Mouse (Mus musculus) brain, embryonic 14.5 days (tissue): ENCODE measurements around the gene 1500009C09Rik. TPM values are rescaled to one million over a fixed set of nuclear protein-coding genes. Genes with fewer than 3 reads are reported as not detected.
A peak's percentile ranks its signal among the peaks of the same experiment; 100 is the strongest.

ENCODE experiments used
- DNase-seq: peaks from one replicate; pipeline ENCODE4 v3.0.0-alpha.2; 2011; ENCODE audit warnings: low read depth
- CTCF ChIP-seq: fragments of 200-500 bp; IDR thresholded peaks from 2 replicates; pipeline ENCODE4 v1.5.1; 2012; ENCODE audit warnings: inconsistent platforms, mild to moderate bottlenecking, moderate library complexity, borderline replicate concordance; ENCODE audit not compliant: insufficient read depth, insufficient read length; ENCODE audit errors: extremely low read depth
- POLR2A ChIP-seq: fragments of 200-500 bp; IDR thresholded peaks from 2 replicates; pipeline ENCODE4 v1.6.1; 2012; ENCODE audit warnings: mild to moderate bottlenecking, inconsistent platforms, borderline replicate concordance; ENCODE audit not compliant: poor library complexity, insufficient read depth, insufficient read length, severe bottlenecking; ENCODE audit errors: extremely low read depth
- polyA plus RNA-seq: library from polyadenylated mRNA; depleted of rRNA; stranded (reverse); fragments of >200 nt; gene quantifications from 2 replicates; pipeline ENCODE4 v1.2.3, GENCODE M21; 2012; rRNA removed

1500009C09Rik gene
- 67.2 and 71.3 TPM in 2 replicates for polyA plus RNA-seq

- DNase-seq: no peak
- TF ChIP-seq POLR2A (no peak), CTCF (no peak)
Observed at GRCm38 (mm10) chr15:82252097-82252496, at the start of gene 1500009C09Rik. TSS of gene 1500009C09Rik (plus strand) at chr15:82252397.

- TF ChIP-seq CTCF (no peak), POLR2A (no peak)
- DNase-seq: no peak
Observed at GRCm38 (mm10) chr15:82203090-82203489, 49.1 kb upstream of the 1500009C09Rik start.

- no peak for DNase-seq
- no peak for TF ChIP-seq CTCF
- TF ChIP-seq POLR2A: no peak
Observed at GRCm38 (mm10) chr15:82203611-82204351, 48.4 kb upstream of the 1500009C09Rik start.

GRCm38 (mm10) chr15:82204680-82205371, 47.4 kb upstream of the 1500009C09Rik start:
- no peak for TF ChIP-seq POLR2A
- TF ChIP-seq CTCF: no peak
- no peak for DNase-seq

- TF ChIP-seq CTCF: no peak
- no peak for TF ChIP-seq POLR2A
- DNase-seq: peak; percentile 87
Observed at GRCm38 (mm10) chr15:82206365-82207104, 45.7 kb upstream of the 1500009C09Rik start.

GRCm38 (mm10) chr15:82207105-82207459, 45.1 kb upstream of the 1500009C09Rik start:
- DNase-seq: no peak
- TF ChIP-seq POLR2A: no peak
- TF ChIP-seq CTCF: no peak

- no peak for DNase-seq
- no peak for TF ChIP-seq CTCF
- no peak for TF ChIP-seq POLR2A
Observed at GRCm38 (mm10) chr15:82207504-82208219, 44.5 kb upstream of the 1500009C09Rik start.

- no peak for TF ChIP-seq CTCF
- no peak for TF ChIP-seq POLR2A
- no peak for DNase-seq
Observed at GRCm38 (mm10) chr15:82208307-82208706, 43.9 kb upstream of the 1500009C09Rik start.

- TF ChIP-seq CTCF (no peak), POLR2A (no peak)
Observed at GRCm38 (mm10) chr15:82209295-82210050, 42.7 kb upstream of the 1500009C09Rik start.

GRCm38 (mm10) chr15:82210801-82211200, 41.4 kb upstream of the 1500009C09Rik start:
- DNase-seq: no peak
- TF ChIP-seq CTCF (no peak), POLR2A (no peak)

More at GRCm38 (mm10) chr15:82209295-82210050, 42.7 kb upstream of the 1500009C09Rik start:
- no peak for DNase-seq
